Mouse (Mus musculus): ENCODE data around the gene Klhl3.

DNA sequence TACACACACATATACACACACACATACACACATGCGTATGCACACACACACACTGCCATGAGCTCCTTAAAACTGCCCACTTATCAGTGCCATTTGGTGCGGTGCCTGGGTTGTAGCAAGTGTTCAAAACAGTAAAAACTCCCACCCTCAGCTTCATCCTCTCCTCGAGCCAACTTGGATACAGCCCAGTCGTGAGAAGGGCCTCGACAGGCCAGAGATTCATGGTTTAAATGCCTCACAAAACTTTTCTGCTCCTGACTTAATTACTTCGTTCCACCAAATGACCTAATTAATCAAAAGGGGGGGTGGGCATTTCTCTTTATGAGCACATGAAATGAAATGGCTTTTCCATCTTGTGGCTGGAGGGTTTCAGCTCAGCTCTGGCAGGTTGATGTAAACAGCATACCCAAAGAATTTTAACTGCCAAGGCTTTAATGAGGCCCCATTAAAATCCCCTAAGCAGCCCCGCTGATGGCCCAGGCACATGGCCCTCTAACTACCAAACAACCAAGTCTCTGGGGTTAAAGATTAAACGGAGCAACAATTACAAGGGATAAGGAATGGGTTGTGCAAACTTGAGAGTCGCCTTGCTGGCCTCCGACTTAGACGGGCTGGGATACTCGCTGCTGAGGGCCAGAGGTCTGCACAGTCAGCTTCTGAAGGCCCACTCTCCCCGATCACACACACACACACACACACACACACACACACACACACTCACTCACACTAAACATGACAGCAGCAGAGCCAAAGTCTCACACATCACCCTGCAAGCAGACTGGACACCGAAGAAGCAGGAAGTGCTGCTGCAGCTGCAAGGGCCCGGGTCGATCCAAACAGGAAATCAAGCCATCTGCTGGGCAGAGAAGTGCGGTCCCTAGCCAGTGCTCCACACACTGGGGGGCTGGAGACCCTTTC is 55.2 kb downstream of the Klhl3 start:
- TF ChIP-seq CTCF (IDR thresholded peaks at IDR 0.05; ENCODE audit: borderline replicate concordance, insufficient read depth, low read depth, low read length) (no peak), POLR2A (IDR thresholded peaks at IDR 0.05; ENCODE audit: borderline replicate concordance, insufficient read depth, low read length) (no peak)

All from cerebellum, adult 2 months (tissue).